Mouse (Mus musculus) CH12.LX (cell line): ENCODE measurements around the gene Klhl5.

Source experiments
- ETS1 ChIP-seq: conservative IDR thresholded peaks from 2 replicates; pipeline ENCODE4 v1.6.1; 2012; ENCODE audit warnings: low read depth, mild to moderate bottlenecking, inconsistent platforms, low read length, improper control_type of control experiment, moderate library complexity
- HCFC1 ChIP-seq: IDR thresholded peaks from 2 replicates; pipeline ENCODE4 v1.6.1; 2012; ENCODE audit warnings: low read depth, mild to moderate bottlenecking, inconsistent platforms, low read length, improper control_type of control experiment
- SMC3 ChIP-seq: IDR thresholded peaks from 2 replicates; pipeline ENCODE4 v1.6.1; 2011; ENCODE audit warnings: low read depth, low read length, improper control_type of control experiment
- USF2 ChIP-seq: conservative IDR thresholded peaks from 2 replicates; pipeline ENCODE4 v1.6.1; 2011; ENCODE audit warnings: low read depth, low read length, improper control_type of control experiment

DNA sequence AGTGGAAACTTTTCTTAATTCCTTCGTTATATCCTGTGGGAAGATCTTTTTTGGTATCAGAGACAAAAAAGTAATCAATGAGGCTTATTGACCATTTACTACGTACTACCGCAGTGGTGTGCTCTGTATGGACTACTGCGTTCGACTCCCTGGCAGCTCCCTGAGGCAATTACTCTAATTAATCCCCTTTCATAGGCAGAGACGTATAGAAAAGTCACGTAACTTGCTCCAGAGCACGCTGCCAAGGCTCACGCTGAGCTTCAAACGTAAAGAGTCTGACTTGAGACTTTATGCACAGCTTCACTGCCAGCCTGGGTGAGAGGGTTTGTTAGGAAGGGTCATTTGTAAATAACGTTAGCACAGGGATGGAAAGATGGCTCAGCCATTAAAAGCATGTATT, 7.3 kb upstream of the Klhl5 start:
- TF ChIP-seq SMC3 (no peak), USF2 (no peak), ETS1 (no peak), HCFC1 (no peak)
